Mouse (Mus musculus) left cerebral cortex, postnatal 36 days (tissue): ENCODE results near the gene Prr19. TPM values are rescaled to one million over a fixed set of nuclear protein-coding genes. Genes with fewer than 3 reads are reported as not detected.

Experiments
- DNase-seq, 2 experiments: peaks; one replicate each; pipeline ENCODE4 v3.0.0; 2021 to 2022; ENCODE audit warnings: low spot score in 2 of 2, mixed read lengths in 1 of 2
- intact Hi-C: fragments of 180-260 bp; cut with DNase I; formaldehyde crosslinking; loops from one replicate; pipeline ENCODE4 v1.15.1; 2025
- total RNA-seq, 2 experiments: library from RNA; stranded (reverse); gene quantifications; 2 replicates each; pipeline ENCODE4 v1.2.3; 2021

The Prr19 gene
- total RNA-seq, 2 experiments from 2014 or later: not detected

DNA sequence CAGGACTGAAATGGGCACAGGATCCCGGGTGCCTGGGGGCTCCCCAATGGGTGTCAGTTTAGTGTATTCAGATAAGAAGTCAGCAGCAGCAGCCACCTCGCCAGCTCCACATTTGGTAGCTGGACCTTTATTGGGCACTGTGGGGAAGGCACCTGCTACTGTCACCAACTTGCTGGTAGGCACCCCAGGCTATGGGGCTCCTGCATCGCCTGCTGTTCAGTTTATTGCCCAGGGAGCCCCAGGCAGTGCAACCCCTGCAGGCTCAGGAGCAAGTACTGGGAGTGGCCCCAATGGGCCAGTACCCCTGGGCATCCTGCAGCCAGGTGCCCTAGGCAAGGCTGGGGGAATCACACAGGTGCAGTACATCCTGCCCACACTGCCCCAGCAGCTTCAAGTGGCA lies 12.5 kb upstream of the Prr19 start:
- intact Hi-C loops: no loop called here
- no peak for DNase-seq

DNA sequence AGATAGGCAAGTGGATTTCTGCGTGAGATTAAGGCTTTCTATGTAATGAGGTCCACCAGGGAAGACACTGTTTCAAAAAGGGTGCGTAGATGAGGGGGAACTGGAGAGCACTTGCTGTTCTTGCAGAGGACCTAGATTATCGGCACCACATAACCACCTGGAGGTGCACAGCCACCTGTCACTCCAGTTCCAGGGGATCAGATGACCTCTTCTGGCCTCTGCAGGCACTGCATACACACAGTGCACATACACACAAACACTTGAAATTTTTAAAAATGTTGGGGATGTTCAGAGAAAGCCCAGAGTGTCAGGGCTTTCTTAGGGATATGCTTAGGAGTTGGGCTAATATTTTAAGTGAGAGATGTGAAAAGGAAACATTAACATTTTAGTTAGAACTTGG lies 11.3 kb upstream of the Prr19 start:
- DNase-seq: no peak
- intact Hi-C loops: no loop called here

DNA sequence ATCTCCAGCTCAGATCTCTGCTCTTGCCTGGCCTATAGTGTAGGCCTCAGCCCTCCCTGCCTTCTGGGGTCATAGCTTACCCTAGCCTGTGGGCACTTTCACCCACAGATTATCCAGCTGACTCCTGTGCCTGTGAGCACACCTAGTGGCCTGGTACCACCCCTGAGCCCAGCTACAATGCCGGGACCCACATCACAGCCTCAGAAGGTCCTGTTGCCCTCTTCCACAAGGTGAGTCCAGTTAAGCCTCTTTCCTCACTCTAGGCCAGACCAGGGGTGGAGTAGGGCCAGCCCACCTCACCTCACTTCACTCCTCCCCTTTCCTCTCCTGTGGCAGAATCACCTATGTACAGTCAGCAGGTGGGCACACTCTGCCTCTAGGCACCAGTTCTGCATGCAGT lies 10.7 kb upstream of the Prr19 start:
- intact Hi-C loops: no loop called here
- no peak for DNase-seq

DNA sequence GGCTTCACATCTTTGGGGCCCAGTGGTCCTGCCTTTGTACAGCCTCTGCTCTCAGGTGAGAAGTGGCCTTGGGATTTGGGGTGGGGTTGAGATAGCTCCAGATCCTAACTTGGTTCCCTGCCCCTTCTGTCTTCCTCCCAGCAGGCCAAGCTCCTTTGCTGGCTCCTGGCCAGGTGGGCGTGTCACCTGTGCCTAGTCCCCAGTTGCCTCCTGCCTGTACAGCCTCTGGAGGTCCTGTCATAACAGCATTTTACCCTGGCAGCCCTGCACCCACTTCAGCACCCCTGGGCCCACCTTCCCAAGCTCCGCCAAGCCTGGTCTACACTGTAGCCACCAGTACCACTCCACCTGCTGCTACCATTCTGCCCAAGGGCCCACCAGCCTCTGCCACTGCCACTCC lies 10.3 kb upstream of the Prr19 start:
- no peak for DNase-seq
- intact Hi-C loops: no loop called here

DNA sequence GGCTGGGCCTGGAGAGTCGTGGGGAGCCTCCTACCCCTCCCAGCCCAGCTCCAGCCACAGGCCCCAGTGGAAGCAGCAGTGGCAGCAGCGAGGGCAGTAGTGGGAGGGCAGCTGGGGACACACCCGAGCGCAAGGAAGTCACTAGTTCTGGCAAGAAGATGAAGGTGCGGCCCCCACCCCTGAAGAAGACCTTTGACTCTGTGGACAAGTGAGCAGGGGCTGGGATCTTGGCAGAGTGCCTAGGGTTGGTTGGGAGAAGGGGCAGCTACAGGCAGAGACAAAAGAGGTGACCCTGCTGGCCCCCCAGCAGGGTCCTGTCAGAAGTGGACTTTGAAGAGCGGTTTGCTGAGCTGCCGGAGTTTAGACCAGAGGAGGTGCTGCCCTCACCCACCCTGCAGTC lies 9.1 kb upstream of the Prr19 start:
- DNase-seq: no peak
- intact Hi-C loops: no loop called here

DNA sequence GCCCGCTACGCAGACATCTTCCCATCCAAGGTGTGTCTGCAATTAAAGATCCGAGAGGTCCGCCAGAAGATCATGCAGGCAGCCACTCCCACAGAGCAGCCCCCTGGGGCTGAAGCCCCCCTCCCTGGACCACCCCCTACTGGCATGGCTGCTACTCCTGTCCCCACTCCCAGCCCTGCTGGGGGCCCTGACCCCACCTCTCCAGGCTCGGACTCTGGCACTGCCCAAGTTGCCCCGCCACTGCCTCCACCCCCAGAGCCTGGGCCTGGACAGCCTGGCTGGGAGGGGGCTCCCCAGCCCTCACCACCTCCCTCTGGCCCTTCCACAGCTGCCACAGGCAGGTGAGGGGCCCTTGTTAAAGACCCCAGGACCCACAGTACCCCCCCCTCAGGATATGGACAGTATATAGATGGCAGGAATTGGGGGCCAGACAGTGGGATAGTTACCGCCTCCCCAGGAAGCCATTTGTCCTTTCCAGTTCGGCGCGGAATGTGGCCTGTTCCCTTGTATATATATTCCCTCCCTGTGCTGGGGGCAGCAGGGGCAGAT lies 7.9 kb upstream of the Prr19 start:
- intact Hi-C loops: no loop called here
- no peak for DNase-seq

DNA sequence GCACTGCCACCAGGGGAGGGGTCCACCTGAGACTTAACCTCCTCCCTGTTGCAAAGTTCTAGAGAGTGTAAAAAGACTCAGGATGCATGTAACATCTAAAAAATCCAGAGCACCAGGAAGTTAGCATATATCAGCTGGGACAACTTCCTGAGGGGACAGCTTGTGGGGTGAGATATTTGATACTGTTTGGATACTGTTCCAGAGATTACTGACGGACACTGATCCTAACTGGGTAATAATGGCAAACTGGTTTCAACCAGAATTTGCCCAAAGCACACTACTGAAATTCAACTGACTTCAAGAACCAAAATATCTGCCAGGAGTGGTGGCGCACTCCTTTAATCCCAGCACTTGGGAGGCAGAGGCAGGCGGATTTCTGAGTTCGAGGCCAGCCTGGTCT lies 6.7 kb upstream of the Prr19 start:
- no peak for DNase-seq
- intact Hi-C loops: no loop called here

DNA sequence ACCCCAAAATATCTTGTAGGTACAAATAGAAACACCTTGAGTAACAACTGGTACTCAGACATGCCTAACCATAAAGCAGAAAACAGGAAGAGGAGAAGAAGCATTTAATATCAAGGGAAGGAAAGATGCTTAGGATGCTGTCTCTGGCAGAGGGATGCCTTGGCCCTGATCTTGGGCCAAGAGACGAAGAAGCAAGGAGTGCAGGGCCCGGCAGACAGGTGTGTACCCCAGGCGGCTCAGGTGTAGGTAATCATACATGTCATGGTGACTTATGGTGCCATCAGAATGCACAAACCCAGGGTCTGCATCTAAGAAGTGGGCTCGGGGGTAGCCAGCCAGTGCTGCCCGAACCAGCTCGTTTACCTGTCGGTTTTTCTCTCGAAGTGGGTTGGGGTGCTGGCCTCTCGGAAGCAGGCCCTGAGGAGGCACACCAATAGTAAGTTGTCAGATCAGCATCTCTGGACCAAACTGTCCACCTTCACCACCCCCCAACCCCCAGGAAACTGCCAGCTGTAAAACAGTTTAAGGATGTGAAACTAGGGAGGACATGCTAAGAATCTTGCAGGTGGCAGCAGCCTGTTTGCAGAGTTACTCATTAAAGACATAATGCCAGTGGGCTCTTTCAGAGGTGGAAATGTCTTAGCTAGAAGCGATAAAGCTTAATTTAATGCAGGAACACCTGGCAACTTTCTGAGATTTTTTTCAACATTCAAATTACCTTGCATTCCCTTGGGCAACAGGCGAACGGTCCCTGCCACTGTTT lies 6.1 kb upstream of the Prr19 start:
- intact Hi-C loops: no loop called here

DNA sequence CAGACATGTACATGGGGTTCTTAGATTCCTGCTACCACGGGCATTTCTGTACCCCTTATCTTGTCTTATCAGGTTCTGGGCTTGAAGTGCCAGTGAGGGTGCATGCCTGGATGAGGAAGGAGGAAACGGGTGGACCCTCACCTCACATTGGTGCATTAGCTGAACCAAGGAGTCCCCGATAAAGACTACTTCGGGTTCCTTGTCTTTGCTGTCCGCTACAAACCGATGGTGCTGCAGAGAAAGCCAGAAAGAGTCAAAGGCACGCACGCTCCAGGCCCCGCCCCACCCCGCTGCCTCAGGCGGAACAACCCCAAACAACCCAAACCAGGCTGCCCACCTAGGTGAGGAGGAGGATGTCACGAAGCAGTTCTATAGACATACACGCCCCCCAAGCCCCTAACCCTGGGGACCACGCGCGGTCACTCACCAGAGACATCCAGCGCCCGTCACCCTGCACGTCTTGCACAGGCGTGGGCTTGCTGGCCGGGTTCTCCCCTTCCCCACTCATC lies 4.2 kb upstream of the Prr19 start:
- no peak for DNase-seq
- intact Hi-C loops: loop anchor here (2.0 kb wide), 1 partner anchor 14 kb away; no protein-coding TSS in a partner anchor

More for the DNA sequence above, 6.1 kb upstream of the Prr19 start:
- DNase-seq: no peak

DNA sequence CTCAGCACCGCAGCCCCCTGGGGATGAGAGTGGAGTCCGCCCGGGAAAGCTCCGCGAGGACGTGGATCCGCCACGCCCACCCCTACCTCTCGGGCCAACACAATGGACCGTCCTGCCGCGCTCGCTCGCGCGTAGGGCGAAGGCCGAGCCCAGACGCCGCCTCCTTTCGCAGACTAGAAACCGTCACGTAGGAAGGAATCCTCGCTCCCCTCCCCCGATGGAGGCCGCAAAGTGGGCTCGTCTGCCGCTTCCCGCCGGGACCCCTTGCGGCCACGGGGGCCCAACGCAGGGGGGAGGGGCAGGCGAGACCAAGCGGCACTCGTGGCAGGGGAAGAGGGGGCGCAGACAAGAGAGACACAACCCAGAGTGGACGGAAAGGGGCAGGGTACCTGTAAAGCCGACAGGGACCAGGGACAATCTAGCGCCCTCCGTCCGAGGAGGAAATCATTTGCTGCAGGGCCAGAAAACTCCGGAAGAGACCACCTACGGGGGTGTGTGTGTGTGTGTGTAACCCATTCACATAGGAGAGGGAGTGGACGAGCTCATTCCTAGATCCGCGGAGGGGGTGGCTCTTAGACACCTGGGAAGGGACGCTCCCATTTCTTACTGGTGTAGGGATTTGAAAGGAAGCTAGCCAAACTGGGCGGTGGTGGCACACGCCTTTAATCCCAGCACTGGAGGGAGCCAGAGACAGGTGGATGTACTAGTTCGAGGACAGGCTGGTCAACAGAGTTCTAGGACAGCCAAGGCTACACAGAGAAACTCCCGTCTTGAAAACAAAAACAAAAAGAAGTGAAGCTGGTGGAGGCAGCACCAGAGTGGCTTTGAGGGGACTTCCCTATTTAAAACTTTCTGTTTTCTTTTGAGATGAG lies 3.5 kb upstream of the Prr19 start, which contains the start of gene Pafah1b3:
TSS of gene Pafah1b3 (minus strand) at position 533 of the 872 bp plus-strand sequence.
- intact Hi-C loops: loop anchor here (2.0 kb wide), 1 partner anchor 15 kb away; no protein-coding TSS in a partner anchor
- peak; percentile 83 to 86 for DNase-seq

DNA sequence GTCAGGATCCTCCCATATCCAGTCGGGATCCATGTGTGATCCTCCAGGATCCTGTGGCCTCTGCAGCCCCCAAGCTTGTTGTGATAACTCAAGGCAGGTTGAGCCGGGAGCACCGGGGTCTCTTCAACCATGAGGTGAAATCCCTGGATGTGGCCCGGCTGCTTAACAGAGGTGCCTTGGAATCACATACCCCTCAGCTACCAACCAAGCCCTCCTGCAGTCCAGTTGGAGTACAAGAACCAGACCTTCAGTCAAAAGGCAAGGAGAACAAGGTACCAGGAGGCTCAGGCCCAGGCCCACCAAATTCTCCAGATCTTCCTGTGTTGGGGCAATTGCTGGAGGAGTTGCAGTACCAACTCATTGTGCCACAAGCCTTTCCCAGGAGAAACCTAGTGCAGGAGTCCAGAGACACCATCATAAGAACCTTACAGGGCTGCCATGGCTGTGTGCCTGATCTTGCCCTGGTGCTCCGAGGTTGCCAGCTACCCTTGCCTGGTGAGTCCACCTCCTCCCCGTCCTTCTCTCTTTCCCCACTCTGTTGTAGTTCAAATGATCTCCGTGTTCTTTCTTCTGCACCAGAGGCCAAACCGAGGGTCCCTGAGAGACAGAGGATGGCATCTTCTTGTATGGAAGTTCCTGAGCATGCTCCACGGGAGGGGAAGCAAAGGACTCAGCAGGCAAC lies 1.9 kb downstream of the Prr19 start:
- DNase-seq: no peak
- intact Hi-C loops: no loop called here

DNA sequence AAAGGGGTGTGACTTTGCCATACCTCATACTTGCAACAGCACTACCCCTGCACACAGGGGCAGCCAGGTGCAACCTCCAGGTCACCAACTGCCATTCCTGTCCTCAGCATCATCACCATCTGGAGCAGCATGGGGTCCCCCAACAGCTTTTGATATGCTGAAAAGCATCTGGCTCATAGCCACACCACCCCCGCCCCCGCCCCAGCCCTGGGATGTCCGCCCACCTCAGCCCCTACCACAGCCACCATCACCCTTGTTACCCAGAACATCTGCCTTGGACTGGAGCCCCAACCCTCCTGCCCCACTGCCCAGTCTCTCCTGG lies 2.4 kb downstream of the Prr19 start:
- no peak for DNase-seq
- intact Hi-C loops: no loop called here

DNA sequence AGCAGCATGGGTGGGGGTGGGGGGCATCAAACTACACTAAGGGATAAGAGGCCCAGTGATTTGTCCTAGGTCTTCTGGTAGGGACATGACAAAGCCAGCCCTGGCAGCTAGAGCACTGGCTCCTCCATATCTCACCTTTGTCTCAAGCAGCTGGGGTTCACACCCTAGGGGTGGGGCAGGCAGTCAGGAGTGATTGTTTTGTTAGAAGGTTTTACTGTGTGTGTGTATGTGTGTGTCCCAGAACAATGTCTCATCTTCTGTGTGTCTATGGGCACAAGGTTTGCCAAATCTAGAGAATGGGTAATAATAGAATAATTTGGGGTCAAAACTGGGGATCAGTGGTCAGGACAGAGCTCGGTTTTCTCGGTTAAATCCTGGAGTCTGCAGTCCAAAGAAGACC lies 4.3 kb downstream of the Prr19 start:
- no peak for DNase-seq
- intact Hi-C loops: no loop called here

DNA sequence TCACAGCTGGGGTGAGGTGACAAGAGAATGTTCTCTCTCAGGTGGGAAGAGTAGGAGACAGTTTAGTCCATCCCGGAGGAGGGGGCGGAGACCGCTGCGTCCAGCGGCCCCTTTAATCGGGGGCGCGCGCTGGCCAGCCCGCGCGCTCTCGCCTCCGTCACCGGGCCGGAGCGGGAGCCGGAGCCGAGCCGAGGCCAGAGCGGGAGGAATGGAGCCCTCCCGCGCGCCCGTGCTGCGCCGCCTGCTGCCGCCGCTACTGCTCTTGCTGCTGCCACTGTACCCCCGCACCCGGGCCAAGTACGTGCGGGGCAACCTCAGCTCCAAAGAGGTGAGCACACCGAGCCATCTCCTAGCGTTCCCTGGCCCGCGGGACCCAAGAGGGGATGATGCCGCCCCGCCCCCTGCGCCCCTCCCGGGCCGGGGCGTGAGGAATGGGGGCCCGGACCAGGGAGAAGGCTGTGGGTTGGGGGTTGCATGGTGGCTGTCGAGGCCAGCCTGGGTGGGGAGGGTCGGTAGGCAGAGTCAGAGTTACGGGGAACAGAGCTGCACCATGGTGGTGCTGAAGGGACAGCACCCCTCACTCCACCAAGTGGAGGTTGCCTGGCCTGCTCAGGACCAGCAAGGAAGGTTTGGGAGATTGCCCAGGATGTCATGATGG lies 4.9 kb downstream of the Prr19 start, which contains the start of gene Tmem145:
TSS of gene Tmem145 (plus strand) at position 151 of the 658 bp plus-strand sequence.
- intact Hi-C loops: no loop called here
- DNase-seq: peak; percentile 43 to 65

DNA sequence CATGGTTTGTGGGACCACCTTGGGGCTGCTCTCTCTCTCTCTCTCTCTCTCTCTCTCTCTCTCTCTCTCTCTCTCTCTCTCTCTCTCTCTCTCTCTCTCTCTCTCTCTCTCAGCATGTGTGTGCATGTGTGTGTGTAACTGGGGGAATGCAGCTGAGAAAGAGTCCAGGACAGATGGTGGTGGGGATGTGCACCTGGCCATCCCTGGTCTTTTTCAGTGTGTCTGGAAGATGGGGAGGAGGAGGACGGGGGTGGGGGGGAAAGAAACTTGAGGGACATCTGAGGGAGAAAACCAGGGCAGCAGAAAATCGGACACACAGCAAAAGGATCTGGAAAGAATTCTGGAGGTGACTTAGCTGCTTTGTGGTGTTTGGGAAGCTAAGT lies 5.4 kb downstream of the Prr19 start:
- DNase-seq: no peak
- intact Hi-C loops: no loop called here

DNA sequence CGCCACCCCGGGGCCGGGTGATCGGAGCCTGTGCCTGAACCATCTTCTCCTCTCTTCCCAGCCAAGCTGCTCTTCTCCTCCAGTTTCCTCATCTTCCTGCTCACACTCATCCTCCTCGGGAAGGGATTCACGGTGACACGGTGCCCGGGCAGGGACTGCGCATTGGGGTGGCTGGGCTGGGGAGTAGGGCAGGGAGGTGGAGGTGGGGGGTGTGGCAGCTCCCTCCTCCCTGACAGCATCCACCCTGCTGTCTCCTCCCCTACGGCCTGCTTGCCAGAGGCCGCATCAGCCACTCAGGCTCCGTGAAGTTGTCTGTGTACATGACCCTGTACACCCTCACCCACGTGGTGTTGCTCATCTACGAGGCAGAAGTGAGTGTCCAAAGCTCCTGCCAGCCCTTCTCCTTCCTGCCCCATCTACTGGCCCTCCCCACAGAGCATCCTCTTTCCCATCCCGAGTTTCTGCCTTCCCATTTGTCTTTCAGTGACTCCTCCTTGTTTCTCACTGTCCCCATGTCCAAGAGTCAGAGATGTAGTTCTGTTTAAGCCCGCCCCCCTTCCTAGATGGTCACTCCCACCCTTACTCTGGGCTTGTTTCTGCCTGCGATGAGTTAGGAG lies 7.6 kb downstream of the Prr19 start:
- intact Hi-C loops: no loop called here
- DNase-seq: no peak

DNA sequence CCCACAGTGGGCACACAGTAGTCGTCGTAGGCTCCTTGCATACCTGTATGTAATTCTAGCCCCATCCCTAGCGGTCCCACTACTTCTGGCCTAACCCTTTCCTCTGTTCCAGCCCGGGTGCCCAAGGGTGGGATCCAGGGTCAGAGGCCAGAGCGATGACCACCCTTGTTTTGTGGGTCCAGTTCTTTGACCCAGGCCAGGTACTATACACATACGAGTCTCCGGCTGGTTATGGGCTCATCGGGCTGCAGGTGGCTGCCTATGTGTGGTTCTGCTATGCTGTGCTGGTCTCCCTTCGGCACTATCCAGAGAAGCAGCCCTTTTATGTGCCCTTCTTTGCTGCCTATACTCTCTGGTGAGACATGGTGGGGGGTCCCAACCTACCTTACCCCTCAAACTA lies 8.2 kb downstream of the Prr19 start:
- intact Hi-C loops: no loop called here
- no peak for DNase-seq

DNA sequence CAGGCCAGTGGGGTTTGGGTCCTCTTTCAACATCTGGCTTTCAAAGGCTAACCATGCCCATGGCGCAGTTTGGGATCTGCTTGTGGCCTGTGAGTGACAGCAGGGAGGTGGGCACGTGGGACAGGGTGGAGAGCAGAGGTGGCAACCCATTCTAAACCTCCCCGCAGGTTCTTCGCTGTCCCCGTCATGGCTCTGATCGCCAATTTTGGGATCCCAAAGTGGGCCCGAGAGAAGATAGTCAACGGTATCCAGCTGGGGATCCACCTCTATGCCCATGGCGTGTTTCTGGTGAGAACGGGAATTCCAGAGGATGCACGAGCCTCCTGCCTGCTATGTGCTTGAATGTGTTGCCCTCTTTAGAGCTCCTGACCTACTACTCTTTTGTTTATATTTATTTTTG lies 10.0 kb downstream of the Prr19 start:
- intact Hi-C loops: loop anchor here (10.0 kb wide), 2 partner anchors 236 to 426 kb away; partner anchors contain the start of genes Grik5, Rps19 and Zfp574
- no peak for DNase-seq

DNA sequence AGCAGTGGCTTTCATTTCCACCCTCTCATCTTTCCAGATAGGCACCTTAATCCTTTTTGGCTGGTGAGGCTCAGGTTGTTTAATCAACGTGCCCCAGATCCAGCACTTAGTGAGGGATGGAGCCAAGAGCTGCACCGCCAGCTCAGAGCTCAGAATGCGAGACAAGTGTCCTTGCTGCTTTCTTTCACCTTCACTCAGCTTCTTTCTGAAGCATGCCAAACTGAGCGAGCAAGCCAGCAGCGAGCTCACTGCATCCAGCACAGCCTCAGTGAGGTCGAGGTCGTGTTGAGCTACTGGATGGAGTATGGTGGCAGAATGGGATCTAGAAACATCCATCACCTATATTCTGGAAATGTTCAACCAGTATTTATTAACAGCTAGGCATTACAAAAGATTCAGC lies 12.1 kb downstream of the Prr19 start:
- intact Hi-C loops: loop anchor here (10.0 kb wide), 2 partner anchors 239 to 429 kb away; partner anchors contain the start of genes Grik5, Rps19 and Zfp574

More for the DNA sequence above, 12.1 kb downstream of the Prr19 start:
- DNase-seq: no peak
